Mouse (Mus musculus): Measurements from ENCODE around the gene Banp.

Banp gene

DNA sequence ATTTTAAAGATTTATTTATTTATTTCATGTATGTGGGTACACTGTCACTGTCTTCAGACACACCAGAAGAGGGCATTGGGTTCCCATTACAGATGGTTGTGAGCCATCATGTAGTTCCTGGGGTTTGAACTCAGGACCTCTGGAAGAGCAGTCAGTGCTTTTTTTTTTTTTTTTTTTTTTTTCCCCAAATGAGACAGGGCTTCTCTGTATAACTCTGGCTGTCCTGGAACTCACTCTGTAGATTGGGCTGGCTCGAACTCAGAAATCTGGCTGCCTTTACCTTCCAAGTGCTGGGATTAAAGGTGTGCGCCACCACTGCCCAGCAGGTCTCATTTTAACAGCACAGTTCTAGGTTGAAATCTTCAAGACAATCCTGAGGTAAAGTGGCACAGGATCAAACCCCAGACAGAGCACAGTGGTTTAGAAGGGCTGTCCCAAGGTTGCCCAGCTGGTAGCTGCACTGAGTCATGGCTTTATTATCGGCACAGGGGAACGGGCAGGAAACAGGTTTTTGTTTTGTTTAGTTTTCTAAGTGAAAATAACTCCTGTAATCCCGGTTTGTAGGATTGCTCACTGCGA is at the start of gene Banp:
Gene Banp, plus strand, starts transcription at position 529 of the 579 bp plus-strand sequence.
- DNase-seq = no peak

DNA sequence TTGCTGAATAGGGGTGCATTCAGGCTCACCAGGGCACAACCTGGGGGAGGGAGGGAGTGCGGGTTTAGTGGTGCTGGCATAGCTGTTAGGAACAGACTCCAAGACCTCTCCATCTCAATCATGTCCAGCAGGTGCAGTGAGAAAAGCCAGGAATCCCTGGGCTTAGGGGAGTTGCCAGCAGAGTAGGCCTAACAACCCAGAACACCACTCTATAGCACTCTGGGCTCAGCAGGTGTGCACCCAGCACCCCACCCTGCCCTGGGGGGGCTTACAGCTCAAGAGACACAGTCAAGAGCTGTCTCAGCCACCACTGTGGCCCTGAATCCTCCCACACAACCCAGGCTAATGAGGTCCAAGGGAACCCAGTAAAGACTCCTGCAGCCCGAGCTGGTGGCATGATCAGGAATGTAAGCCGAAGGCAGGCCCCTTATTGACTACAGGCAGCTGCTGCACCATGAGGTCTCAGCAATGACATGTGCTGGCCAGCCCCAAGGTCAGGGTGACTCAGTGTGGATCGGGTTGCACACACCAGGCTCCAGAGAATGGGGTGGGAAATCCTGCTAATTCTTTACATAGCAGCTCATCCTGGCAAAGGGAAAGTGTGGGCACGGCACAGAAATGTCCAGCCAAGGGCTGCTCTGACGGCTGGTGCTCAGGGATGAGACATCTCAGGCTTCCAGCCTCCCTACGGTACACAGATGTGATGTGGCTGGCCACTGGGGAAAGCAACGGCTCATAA is 47.9 kb upstream of the Banp start:
- DNase-seq = peak; percentile 94

DNA sequence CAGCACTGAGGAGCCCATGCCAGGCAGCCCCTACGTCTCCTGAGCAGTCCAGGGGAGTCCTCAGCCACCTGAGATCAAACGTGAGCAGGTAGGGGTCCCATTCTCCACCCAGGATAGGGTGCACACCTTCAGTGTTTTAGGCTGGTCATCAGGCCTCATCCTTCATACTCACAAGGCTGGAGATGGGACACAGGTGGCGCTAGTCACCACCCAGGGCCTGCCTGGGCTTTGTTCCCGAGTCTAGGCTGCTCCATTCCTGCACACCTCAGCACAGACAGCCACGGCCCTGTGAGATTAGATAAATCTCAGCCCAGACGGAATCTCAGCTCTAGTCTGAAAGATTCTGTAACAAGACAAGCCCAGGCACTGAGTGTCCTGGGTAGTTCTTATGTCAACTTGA is 45.6 kb upstream of the Banp start:
- no peak for DNase-seq

DNA sequence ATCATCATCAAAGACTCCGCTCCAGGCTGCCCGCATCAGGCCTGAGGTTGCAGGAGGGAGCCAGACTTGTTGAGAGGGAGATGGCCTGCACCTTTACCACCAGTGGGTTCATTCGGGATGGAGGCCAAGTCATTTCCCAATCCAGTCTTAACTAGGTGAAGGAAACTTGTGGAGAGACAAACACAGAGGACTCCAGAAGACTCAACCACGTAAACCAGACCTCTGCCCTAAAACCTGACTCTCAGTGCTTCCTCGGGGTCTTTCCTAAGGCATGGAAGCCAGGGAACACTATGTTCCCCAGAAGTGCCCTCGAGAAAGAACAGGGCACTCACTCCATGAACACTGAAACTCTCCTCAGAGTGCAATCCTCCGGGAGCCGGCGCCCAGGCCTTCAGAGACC is 44.6 kb upstream of the Banp start:
- DNase-seq = no peak

DNA sequence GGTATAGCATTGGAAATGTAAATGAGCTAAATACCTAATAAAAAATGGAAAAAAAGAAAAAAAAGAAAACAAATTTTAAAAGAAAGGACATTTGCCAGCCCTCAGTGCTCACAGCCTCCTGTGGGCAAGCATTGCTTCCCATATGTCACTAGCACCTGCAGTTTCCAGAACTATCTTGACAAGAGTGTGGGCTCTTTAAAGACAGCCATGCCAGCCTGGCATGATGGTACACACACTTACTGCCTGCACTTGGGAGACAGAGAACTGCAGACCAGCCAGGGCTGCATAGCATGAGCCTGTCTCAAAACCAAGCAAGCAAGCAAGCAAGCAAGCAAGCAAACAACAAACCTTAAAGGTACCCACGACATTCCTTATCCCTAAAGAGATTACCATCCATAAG is 44.1 kb upstream of the Banp start:
- DNase-seq = no peak

DNA sequence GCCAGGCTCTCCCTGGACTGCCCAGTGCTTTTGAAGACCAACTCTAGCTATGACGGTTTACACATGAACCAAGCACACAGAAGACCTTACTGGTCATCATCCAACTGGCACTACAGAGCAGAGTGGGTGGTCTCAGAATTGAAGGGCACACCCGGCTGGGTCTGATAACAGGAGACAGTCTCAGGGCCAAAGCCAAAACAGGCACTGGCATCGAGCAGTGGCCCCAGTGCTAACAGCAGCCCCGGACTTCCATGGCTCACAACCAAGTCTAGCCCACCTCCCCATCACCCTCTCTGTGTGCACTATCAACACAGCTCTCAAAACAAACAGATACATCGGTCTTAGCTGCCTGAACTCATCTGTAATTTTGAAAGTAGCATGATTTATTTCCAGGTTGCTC is 43.7 kb upstream of the Banp start:
- DNase-seq = no peak

DNA sequence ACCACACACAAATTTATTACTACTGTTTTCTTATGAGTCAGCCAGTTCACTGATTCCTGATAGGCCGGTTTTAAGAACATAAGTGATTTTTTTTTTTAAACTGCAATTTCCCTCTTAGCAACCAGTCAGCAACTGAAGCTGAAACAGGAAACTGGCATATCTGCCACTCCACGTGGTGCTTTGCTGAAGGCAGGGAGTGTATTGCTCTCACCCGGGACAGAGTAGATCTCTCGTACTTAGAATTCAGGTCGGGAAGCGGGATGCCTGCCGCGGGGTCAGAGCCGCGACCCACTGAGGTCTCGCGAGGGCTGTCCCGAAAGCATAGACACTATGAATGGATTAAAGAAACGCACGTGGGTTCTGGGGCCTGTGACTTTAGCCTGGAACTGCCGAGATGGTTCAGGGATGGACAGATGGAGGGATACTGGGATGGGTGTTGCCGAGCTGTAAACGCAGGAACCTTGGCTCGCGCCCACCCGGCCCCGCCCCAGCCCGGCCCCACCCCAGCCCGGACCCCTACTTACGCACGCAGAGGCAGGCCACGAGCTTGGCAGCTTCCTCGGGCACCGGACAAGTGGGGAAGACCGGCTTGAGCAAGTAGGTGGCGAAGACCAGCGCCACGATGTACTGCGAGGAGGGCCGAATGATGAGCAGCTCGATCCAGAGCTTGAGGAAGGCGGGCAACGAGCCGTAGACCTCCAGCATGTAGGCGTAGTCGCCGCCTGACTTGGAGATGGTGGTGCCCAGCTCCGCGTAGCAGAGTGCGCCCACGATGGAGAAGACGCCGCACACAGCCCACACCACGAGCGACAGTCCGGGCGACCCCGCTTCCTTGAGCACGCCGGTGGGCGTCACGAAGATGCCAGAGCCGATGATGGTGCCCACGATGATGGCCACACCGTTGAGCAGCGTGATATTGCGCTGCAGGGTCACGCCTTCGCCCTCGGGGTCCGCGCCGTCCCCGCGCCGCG is 42.7 kb upstream of the Banp start:
- DNase-seq = peak; percentile 91

DNA sequence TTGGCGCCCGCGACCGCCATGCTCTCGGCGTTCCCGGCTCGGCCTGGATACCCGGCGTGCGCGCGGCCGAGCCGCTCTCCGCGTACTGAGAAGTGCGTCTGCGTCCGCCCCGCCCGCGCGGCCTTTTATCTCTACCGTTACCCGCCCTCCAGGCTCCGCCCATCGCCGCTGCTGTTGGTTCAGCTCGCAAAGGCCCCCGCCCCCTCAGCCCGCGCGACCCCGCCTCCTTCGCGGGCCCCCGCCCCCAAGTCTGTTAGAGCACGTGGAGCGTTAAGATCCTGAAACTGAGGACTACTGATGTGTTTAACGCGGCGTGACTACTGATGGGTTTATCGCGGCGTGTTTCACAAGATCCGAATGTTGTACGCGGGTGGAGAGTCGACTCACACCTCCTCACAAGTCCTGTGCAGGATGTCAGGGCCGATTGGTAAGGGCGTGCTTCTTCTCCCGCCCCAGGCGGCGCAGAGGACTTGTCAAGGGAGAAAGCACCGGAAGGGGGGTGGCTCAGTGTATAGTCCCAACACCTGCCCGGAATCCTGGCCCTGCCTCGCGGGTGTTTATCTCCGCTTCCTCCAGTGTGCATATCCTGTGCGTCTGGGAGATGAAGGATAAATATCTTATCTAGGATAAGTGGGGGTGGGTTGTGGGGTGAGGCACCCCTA is 41.8 kb upstream of the Banp start, which contains the start of gene Slc7a5:
Gene Slc7a5, minus strand, starts transcription at position 108 of the 662 bp plus-strand sequence.
- DNase-seq = peak; percentile 100

DNA sequence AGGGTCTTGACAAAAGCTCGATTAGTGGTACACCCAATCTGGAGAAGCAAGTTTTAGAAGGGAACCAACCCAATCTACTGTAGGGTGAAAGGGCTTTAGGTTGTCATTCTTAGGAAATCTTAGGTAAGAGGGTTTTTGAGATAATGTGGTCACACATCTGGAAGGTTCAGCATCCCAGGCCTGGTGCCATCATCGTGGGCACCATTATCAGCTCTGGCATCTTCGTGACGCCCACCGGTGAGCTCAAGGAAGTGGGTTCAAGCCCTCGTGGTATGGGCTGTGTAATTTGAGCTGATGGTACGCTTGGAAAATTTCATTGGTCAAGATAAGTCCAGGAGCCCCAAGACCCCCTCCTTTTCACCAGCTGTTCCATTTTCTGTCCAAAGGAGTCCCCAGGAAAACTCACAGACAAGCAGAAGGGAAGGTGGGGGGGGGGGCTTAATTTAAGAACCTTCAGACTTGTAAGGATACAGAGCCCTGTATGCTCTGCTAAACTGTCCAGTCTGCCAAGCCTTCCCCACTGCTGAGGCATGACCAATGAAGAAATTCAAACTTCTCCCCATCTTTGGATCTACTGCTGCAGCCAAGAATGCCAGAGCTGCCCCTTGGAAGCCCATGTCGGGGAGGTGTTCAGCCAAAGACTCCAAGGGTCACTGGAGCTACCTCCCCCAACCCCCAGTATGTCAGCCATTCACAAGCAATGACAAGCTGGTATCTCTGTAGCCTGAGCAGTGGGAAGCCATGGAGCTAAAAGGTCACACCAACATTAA is 41.0 kb upstream of the Banp start:
- peak; percentile 91 for DNase-seq

DNA sequence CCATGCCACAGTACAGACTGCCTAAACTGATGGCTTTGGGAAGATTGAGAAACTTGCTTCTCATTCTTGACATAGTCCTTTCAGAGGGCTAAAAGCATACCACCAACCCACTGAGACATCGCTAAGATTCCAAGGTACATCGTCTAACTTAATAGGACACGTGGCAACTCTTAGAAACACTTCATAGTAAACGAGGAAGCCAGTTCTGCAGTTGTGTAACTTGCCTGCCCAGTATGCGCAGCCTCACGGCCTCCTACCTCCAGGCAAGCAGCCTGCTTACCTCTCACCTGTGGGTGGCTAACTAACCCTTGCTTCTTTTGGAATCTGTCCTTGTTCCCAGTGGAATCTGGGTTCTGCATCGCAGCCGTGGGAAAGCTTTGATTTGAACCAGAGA is 40.4 kb upstream of the Banp start:
- DNase-seq = no peak

DNA sequence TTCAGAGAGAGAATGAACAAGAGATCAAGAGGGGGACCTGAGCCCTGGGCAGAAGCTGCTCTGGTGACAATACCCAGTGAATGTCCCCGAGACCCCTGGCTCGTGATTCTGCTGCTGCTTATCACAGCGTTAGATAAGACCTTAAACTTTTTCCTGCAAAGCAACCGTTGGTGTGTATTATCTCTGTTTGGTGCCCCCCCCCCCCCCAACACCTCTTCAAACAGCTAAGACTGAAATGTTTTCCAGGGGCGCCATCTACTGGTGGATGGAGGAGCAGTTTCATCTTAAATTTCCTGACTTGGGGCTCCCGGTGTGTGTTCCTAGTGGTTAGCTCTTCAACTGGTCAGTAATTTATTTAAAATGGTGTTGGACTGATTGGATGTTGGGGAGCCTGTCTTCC is 39.9 kb upstream of the Banp start:
- DNase-seq = peak; percentile 93

DNA sequence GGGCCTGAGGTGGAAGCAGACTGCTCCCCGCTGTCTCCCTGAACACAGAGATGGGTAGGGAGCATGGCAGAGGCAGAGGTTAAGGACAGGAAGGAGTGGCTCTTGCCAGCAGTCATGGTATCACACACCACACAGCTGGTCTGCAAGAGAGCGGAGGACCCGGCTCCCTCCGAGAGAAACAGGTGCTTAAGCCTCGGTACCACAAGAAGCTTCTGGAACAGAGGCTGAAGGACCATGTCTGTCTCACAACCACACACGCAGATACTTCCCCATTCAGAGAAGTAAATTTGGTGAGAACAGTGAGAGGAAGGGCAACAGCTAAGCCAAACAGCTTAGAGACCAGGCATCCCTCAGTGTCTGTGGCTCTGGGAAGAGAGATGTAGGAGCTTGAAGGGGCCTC is 38.1 kb upstream of the Banp start:
- no peak for DNase-seq

DNA sequence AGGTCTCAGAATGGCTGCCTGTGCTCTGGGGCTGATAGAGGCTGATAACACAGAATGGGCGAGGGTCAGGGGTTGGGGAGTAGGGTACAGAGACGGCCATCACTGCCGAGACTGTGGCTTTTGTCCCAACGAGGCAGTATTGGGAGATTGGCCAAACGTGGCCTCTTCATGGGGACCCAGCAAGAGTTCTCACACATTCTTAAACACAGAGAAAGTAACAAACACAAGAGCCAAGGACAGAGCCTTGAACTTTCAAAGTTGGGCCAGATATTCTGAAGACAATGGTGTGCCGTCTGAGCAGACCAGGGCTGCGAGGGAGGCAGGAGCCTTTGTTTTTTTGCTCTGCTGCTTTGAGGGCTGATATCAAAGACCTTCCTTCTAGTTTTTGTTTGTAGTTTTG is 37.6 kb upstream of the Banp start:
- DNase-seq = no peak

DNA sequence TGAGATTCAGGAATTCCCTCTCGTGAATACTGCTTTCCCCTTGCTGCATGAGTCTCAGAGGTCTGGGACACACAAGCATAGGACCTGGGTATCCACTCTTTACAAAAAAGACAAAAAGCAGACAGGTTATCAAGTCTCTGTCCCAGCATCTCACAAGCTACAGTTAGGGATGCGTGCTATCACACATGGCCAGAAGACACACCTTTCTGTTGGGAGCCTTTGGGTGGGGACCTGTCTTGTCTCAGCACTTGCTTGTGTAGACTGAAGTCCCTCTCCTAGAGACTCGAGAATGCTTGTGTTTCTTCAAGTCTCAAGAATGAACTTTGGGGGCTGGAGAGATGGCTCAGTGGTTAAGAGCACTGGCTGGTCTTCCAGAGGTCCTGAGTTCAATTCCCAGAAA is 36.7 kb upstream of the Banp start:
- no peak for DNase-seq

DNA sequence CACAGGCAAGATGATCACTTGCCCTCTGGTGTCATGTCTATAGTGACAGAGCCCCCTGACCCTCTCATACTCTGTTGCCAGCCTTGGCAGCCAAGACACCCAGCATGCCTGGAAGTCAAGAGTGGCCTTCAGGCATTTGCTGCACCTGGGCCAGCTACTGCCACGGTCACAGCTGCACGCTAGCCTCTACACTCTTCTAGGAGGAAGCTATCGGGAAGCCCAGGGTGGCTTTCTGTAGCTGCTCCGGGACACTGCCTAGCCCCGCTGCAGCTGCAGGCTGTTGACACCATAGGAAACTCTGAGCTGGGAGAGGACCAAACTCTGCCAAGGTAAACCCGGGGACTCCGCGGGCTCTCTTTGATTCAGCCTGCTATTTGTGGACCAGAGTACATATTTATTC is 36.2 kb upstream of the Banp start:
- DNase-seq = no peak

DNA sequence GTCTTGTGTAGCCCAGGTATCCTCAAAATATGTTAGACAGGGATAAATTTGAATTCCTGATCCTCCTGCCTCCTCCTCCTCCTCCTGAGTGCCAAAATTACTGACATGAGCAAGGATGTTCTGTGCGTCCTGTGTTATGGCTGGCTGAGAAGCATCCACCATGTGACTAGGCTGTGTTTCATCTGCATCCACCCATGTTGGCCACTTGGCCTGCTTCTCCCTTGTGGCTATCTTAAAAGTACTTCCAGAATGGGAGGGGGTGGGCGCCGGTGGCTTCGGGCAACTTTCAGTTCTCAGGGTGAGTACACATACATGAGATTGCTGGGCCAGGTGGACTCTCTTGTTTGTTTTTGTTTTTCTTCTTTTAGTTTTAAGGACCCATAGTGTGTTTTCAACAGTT is 30.4 kb upstream of the Banp start:
- peak; percentile 92 for DNase-seq

DNA sequence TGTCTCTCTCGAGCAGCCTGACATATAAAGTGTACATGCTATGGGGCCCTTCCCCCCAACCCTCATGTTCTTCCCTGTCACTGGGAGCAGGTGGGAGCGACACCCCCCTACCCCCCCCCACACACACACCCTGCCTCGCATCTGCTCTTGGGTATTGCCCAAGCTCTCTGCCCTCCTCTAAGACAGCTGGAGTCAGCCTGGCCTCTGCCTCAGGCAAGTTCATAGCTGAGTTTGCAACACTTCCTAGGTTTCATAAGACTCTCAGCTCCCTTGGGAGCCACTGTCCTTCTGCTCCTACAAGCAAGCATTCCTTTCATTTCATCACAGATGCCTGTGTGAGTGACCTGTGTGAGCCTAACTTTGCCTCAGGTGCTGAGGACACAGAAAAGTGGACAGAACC is 29.8 kb upstream of the Banp start:
- peak; percentile 96 for DNase-seq

DNA sequence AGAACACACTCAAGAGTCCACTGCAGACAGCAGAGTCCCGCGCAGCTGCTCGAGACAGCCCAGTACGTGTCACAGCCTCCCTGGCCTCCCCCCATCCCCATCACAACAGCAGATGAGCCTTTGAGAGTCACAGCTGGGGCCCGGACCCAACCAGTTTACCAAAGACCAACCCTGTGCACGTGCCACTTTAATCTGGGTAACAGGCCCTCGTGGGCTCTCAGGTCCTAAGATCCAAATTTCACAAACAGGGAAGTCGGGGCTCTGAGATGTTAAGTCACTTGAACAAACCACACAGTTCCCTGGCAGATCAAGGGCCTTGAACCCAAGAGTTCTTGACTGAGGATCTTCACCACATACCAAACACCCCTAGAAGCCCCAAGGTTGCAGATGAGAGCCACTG is 28.0 kb upstream of the Banp start:
- no peak for DNase-seq

DNA sequence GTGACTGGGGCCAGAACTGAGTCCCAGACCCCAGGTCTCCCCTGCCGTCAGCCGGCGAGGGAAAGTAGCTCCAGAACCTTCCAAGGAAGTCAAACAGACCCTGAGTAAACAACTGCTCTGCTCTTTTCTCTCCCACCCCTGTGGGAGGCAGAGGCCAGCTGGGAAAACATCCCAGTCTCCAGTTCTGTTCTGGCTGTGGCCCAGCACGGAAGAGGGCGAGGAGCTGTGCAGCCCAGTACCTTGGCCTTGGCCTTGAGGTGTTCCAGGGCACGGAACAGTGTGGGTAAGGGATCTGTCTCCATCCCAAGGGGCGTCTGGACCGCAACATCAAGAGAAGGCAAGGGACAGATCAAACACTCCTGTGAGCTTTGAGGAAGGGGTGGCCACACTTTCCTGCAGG is 27.4 kb upstream of the Banp start:
- peak; percentile 97 for DNase-seq

DNA sequence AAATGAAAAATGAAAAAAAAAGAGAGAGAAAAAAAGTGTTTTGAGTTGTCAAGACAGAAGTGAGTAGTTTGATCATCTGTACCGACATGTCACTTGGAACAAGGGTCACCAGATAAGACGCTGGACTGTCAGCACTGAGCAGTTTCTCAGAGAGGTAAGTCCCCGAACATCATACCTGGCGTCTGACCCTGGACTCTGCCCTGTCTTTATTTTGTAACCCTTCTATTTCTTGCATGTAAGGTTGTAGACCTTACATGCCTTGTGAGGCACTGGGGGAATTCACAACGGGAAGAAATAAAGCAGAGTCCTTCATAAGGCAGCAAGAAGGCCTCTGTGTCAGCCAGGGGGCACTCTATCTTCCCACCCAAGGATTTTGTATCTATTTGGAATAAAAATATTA is 24.9 kb upstream of the Banp start:
- DNase-seq = no peak

DNA sequence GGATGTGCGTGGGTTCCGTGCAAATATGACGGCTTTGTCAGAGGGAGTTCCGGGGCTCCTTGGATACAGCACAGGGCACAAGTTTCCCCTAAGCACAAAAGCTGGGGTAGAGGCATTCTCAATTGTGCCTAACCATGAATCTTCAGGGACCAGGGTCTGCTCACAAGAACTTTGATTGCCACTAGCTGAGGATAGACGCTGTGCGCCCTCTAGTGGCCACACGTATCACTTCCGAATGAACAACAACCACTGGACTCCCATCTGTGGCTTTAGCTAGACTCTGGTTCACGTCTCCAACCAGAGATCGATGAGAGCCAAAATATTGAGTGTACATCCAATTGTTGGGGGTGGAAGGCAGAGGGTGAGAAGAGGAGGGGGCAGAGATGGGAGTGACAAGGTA is 23.9 kb upstream of the Banp start:
- peak; percentile 96 for DNase-seq

DNA sequence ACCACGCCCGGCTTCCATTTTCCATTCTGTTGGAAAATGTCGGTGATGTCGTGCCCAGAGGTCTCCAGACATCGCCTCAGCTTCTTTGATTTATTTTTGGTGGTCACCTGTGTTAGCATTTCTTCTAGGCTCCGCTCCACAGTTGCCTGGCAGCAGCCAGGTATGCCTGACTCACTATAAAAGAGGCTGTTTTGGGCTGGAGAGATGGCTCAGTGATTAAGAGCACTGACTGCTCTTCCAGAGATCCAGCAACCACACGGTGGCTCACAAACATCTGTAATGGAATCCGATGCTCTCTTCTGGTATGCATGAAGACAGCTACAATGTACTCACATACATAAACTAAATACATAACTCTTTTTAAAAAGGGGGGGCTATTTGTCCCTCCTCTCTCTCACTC is 23.3 kb upstream of the Banp start:
- DNase-seq = no peak
